Mouse (Mus musculus): ENCODE results near the gene Gm37419. TPM values are rescaled to one million over a fixed set of nuclear protein-coding genes. Genes with fewer than 3 reads are reported as not detected.

Gm37419 gene
- polyA plus RNA-seq, 2 experiments = not detected

GRCm38 (mm10) chr16:23993351-23994321, 5.4 kb downstream of the Gm37419 start:
- ATAC-seq (ENCODE audit: insufficient read depth) (peak; percentile 44), DNase-seq (ENCODE audit: low read depth in 3 of 3, low spot score in 3 of 3) (no peak)
- Histone ChIP-seq H3K4me1 (replicated peaks; ENCODE audit: control insufficient read depth in 2 of 2, insufficient read depth in 2 of 2, low read length in 1 of 2) (peaks cover 0 to 19% of the 10 kb centered on the region in 2 experiments; a peak in 2 of 4 replicates), H3K27me3 (ENCODE audit: control insufficient read depth, insufficient read depth, low read length) (peaks cover 30% of the 10 kb centered on the region), H3K4me3 (ENCODE audit: insufficient read depth in 1 of 2, low read depth in 2 of 2, low read length in 2 of 2) (no peak overlapping the region), H3K4me2 (ENCODE audit: low read depth) (0 out of 2 replicates have a peak overlapping the region, but pooled peaks have one; percentile 16), H3K9ac (replicated peaks) (no peak overlapping the region), H3K36me3 (replicated peaks; ENCODE audit: control insufficient read depth, insufficient read depth, low read depth) (no peaks in the 10 kb centered on the region), H3K9me3 (ENCODE audit: control insufficient read depth, low read length) (no peaks in the 10 kb centered on the region), H3K27ac (no peak overlapping the region)
- 18% methylated on average over 17 of the region's 17 CpGs for WGBS (ENCODE audit: insufficient replicate concordance)
- no peak for TF ChIP-seq CTCF (IDR thresholded peaks at IDR 0.05; ENCODE audit: low read depth)

- H3K9me3 ChIP-seq (ENCODE audit: control insufficient read depth, low read length) = no peaks in the 10 kb centered on the region
- H3K36me3 ChIP-seq (replicated peaks; ENCODE audit: control insufficient read depth, insufficient read depth, low read depth) = no peaks in the 10 kb centered on the region
- WGBS (ENCODE audit: insufficient replicate concordance) = 63% methylated on average over 7 of the region's 7 CpGs
- no peak overlapping the region for H3K9ac ChIP-seq (replicated peaks)
- H3K4me2 ChIP-seq (ENCODE audit: low read depth) = no peak overlapping the region
- H3K4me3 ChIP-seq (ENCODE audit: insufficient read depth in 1 of 2, low read depth in 2 of 2, low read length in 2 of 2) = no peak overlapping the region
- H3K4me1 ChIP-seq (replicated peaks; ENCODE audit: control insufficient read depth in 2 of 2, insufficient read depth in 2 of 2, low read length in 1 of 2) = peaks cover 0 to 17% of the 10 kb centered on the region in 2 experiments; a peak in 2 of 4 replicates
- ATAC-seq (ENCODE audit: insufficient read depth) (no peak), DNase-seq (ENCODE audit: low read depth in 3 of 3, low spot score in 3 of 3) (no peak)
- TF ChIP-seq EP300 (IDR thresholded peaks at IDR 0.05; ENCODE audit: low read depth) (no peak), CTCF (IDR thresholded peaks at IDR 0.05; ENCODE audit: low read depth) (no peak)
- peaks cover 4% of the 10 kb centered on the region; the same call in 1 of the 2 replicates for H3K27me3 ChIP-seq (ENCODE audit: control insufficient read depth, insufficient read depth, low read length)
- H3K27ac ChIP-seq = no peak overlapping the region
These were observed 8.1 kb downstream of the Gm37419 start for GRCm38 (mm10) chr16:23996342-23996741.

- DNase-seq (ENCODE audit: low read depth in 3 of 3, low spot score in 3 of 3) = no peak
- ATAC-seq (ENCODE audit: insufficient read depth) = no peak
- Histone ChIP-seq H3K27ac (no peak overlapping the region), H3K9me3 (ENCODE audit: control insufficient read depth, low read length) (no peaks in the 10 kb centered on the region), H3K4me1 (replicated peaks; ENCODE audit: control insufficient read depth in 2 of 2, insufficient read depth in 2 of 2, low read length in 1 of 2) (peaks cover 0 to 14% of the 10 kb centered on the region in 2 experiments; a peak in 2 of 4 replicates), H3K27me3 (ENCODE audit: control insufficient read depth, insufficient read depth, low read length) (no peaks in the 10 kb centered on the region), H3K36me3 (replicated peaks; ENCODE audit: control insufficient read depth, insufficient read depth, low read depth) (no peaks in the 10 kb centered on the region), H3K4me2 (ENCODE audit: low read depth) (no peak overlapping the region), H3K4me3 (ENCODE audit: insufficient read depth in 1 of 2, low read depth in 2 of 2, low read length in 2 of 2) (no peak overlapping the region), H3K9ac (replicated peaks) (no peak overlapping the region)
- WGBS (ENCODE audit: insufficient replicate concordance) = 49% methylated on average over 3 of the region's 3 CpGs
- no peak for TF ChIP-seq CTCF (IDR thresholded peaks at IDR 0.05; ENCODE audit: low read depth)
- TF ChIP-seq EP300 (IDR thresholded peaks at IDR 0.05; ENCODE audit: low read depth) = no peak
These were observed 8.9 kb downstream of the Gm37419 start for GRCm38 (mm10) chr16:23997228-23997627.

DNA sequence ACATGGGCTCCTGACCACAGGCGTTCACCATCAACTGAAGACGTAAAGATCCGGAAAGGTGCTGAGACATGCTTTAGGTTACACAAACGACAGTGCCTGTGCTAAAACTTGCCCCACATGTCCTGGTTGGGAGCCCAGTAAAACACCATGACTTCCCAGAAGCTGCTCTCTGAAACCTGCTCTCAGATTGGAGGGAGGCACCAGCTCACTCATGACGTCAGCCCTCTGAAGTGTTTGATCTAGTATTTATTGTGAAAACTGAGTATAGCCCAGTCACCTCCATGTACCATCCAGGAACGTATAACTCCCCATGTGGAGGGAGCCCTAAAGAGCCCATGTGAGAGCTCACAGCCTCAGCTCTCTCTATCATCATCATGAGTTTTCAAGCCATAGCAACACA, 9.6 kb downstream of the Gm37419 start:
- Histone ChIP-seq H3K9ac (replicated peaks) (no peak overlapping the region), H3K4me3 (ENCODE audit: insufficient read depth in 1 of 2, low read depth in 2 of 2, low read length in 2 of 2) (no peak overlapping the region), H3K4me1 (replicated peaks; ENCODE audit: control insufficient read depth in 2 of 2, insufficient read depth in 2 of 2, low read length in 1 of 2) (peaks cover 0 to 12% of the 10 kb centered on the region in 2 experiments; a peak in 2 of 4 replicates), H3K27ac (no peak overlapping the region), H3K9me3 (ENCODE audit: control insufficient read depth, low read length) (no peaks in the 10 kb centered on the region), H3K36me3 (replicated peaks; ENCODE audit: control insufficient read depth, insufficient read depth, low read depth) (no peaks in the 10 kb centered on the region), H3K4me2 (ENCODE audit: low read depth) (no peak overlapping the region), H3K27me3 (ENCODE audit: control insufficient read depth, insufficient read depth, low read length) (no peaks in the 10 kb centered on the region)
- ATAC-seq (ENCODE audit: insufficient read depth) (no peak), DNase-seq (ENCODE audit: low read depth in 3 of 3, low spot score in 3 of 3) (no peak)
- TF ChIP-seq CTCF (IDR thresholded peaks at IDR 0.05; ENCODE audit: low read depth) = no peak
- WGBS (ENCODE audit: insufficient replicate concordance) = 63% methylated on average over 6 of the region's 6 CpGs

DNA sequence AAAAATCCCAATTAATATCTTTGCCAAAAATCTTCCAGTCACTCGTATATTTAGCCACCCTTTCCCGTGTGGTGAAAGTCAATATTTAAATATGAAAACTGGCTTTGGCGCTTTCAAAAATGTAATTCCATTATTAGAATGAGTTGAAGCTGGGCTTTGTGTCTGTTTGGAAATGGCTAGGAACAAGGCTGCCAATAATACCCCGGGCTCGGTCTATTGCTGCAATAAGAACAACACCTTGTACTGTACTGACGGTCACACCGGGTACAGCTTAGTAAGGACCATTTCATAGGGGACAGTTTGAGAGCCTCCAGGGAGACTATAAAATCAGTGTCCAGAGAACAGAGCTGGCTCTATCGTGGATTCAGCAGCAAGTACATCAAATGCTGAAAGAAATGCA, 17.6 kb downstream of the Gm37419 start:
- TF ChIP-seq CTCF (IDR thresholded peaks at IDR 0.05; ENCODE audit: low read depth) (no peak), EP300 (IDR thresholded peaks at IDR 0.05; ENCODE audit: low read depth) (no peak)
- Histone ChIP-seq H3K4me1 (replicated peaks; ENCODE audit: control insufficient read depth in 2 of 2, insufficient read depth in 2 of 2, low read length in 1 of 2) (no peaks in the 10 kb centered on the region), H3K4me3 (ENCODE audit: insufficient read depth in 1 of 2, low read depth in 2 of 2, low read length in 2 of 2) (no peak overlapping the region), H3K27me3 (ENCODE audit: control insufficient read depth, insufficient read depth, low read length) (no peaks in the 10 kb centered on the region), H3K4me2 (ENCODE audit: low read depth) (no peak overlapping the region), H3K9me3 (ENCODE audit: control insufficient read depth, low read length) (no peaks in the 10 kb centered on the region), H3K36me3 (replicated peaks; ENCODE audit: control insufficient read depth, insufficient read depth, low read depth) (no peaks in the 10 kb centered on the region), H3K9ac (replicated peaks) (no peak overlapping the region), H3K27ac (no peak overlapping the region)
- ATAC-seq (ENCODE audit: insufficient read depth) (no peak), DNase-seq (ENCODE audit: low read depth in 3 of 3, low spot score in 3 of 3) (no peak)
- WGBS (ENCODE audit: insufficient replicate concordance) = 67% methylated on average over 8 of the region's 8 CpGs

Measured in liver, embryonic 14.5 days (tissue).